Mouse (Mus musculus) left cerebral cortex, adult 18-20 months (tissue): ENCODE measurements around the gene Bpifa5. TPM values are rescaled to one million over a fixed set of nuclear protein-coding genes. Genes with fewer than 3 reads are reported as not detected.
"Not testable (repeated sequence)": the region's sequence is repeated elsewhere in the genome, so short reads cannot be mapped to it uniquely, and the experiment has no call there.

Experiments used
- DNase-seq, 2 experiments: peaks; one replicate each; pipeline ENCODE4 v3.0.0; 2021 to 2022; ENCODE audit warnings: low spot score in 2 of 2, mixed read lengths in 1 of 2
- long read RNA-seq, 2 experiments: library from polyadenylated mRNA; stranded (forward); transcript quantifications; one replicate each; pipeline ENCODE4 v2.0.0; 2021
- total RNA-seq, 2 experiments: library from RNA; stranded (reverse); gene quantifications; 2 replicates each; pipeline ENCODE4 v1.2.3; 2021

The Bpifa5 gene
- not detected for total RNA-seq
- long read RNA-seq, experiment 1 = 0 reads
- long read RNA-seq, experiment 2 = 0 reads

DNA sequence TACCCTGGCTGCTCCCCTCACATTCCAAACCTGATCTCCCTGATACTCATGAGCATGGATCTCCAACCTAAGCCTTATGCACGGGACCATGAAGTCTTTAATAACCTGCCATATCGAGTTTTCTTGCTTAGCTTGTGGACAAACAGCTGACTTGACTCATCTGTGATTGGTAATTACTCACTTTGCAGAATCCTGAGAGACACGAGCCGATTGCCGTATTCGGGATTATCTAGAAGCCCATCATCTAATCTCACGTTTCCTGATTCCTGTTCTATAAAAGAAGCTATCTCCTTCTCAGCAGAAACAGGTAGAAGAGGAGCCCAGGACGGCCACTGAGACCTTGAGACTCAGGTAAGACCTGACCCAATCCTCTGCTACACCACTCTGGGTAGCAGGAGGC lies at the start of gene Bpifa5:
Bpifa5 (plus strand) TSS at position 301 of the 400 bp plus-strand sequence.
- DNase-seq = no peak

GRCm38 (mm10) chr2:154117381-154117780 lies 45.0 kb upstream of the Bpifa5 start:
- no peak for DNase-seq

DNA sequence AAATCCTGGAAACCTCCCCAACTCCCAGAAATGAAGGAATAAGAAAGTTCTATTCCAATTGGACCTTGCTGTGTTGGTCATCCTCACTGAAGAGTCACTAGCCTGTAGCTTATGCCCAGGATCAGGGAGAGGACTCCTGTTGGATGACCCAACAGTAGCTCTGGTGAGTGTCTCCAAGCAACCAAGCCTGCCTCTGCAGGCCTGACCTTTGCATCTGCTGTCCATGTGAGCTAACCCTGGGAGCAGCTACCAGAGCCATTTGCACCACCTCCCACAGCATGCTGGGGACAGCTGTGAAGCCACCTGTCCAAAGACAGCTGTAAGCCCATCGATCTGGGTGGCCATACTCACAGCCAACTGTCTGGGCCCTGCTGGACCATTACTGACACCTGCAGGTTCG lies 32.3 kb upstream of the Bpifa5 start, which contains the start of gene Bpifa3:
Bpifa3 (plus strand) TSS at position 217 of the 400 bp plus-strand sequence.
- no peak for DNase-seq

DNA sequence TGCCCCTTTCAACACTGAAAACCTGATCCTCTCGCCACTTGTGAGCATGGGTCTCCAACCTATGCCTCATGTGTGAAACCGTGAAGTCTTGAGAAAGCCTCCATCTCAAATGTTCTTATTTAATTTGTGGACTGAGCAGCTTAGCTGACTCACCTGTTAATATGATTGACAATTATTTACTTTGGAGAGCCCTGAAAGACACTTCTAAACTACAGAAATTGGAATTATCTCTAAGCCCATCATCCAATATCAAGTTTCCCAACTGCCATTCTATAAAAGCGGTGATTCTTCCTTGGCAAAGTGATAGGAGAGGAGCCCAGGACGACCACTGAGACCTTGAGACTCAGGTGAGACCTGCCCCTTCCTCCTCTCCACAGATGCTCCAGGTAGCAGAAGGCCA lies 19.8 kb upstream of the Bpifa5 start, which contains the start of gene Bpifa1:
Bpifa1 (plus strand) TSS at position 301 of the 400 bp plus-strand sequence.
- DNase-seq = no peak

GRCm38 (mm10) chr2:154143735-154144134 lies 18.7 kb upstream of the Bpifa5 start:
- DNase-seq = no peak

DNA sequence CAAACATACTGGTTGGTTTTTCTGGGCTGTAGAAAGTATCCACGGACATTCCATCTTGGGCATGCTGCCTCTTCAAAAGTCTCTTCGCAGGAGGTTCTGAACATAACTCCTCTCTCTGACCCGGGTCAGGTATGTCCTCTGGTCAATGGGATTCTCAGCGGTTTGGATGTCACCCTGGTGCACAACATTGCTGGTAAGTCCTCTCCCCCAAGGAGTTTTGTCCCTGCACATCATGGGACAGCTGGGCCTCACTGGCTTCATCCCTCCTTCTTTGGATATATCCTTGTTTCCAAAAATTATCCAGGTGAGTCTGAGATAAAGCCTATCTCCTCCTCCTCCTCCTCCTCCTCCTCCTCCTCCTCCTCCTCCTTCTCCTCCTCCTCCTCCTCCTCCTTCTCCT lies 14.9 kb upstream of the Bpifa5 start:
- no peak for DNase-seq

- peak; percentile 26 to 63 for DNase-seq
Observed at GRCm38 (mm10) chr2:154158433-154158832, 4.0 kb upstream of the Bpifa5 start.

DNA sequence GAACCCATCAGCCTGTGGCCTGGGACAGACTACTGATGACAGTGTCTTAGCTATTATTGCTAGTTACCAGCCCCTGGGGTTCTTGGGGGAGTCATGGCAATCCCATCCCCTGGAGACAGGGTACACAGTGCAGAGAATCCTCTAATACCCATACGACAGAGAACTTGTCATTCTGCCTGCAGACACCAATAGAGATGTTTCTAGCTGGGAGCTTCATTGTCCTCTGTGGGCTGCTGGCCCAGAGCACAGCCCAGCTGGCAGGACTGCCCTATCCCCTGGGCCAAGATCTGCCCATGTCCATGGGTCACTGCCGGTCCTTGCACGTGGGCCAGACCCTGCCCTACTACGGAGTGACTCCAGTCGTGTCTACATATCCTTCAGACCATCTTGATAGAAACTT lies 899 bp downstream of the Bpifa5 start:
- DNase-seq = no peak

DNA sequence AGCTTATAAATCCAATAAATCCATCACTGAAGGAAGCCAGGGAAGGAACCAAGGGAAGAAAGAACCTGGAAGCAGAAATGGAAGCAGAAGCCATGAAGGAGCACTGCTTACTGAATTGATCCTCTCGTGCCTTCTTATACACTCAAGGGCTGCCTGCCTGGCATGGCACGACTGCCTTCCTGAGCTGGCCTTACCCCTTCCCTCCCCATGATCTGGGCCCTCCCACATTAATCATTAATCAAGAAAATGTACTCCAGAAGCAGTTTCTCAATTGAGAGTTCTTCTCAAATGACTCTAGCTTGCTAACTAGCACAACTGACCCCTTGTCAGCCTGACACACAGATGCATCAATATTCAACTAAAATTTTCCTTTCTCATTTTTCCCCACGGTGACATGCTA lies 6.8 kb downstream of the Bpifa5 start:
- no peak for DNase-seq

GRCm38 (mm10) chr2:154171621-154172020 lies 9.2 kb downstream of the Bpifa5 start:
- DNase-seq = no peak

DNA sequence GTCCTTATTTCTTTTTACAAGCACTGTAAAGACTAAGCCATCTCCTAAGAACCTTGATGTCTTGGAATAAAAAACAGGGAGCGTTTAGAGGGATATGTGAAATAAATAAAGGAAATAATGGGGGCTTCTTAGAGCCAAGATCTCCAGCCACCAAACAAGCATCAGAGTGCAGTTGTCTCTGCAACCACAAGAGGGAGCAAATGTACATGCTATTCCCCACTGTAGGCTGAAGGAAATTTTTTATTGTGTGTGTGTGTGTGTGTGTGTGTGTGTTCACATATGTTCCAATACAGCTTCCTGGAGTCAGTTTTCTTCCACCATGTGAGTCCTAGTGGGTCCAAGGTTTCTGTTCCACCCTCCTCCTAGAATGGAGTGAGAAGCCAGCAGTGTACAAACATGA lies 10.9 kb downstream of the Bpifa5 start:
- DNase-seq = peak; percentile 20 to 34

DNA sequence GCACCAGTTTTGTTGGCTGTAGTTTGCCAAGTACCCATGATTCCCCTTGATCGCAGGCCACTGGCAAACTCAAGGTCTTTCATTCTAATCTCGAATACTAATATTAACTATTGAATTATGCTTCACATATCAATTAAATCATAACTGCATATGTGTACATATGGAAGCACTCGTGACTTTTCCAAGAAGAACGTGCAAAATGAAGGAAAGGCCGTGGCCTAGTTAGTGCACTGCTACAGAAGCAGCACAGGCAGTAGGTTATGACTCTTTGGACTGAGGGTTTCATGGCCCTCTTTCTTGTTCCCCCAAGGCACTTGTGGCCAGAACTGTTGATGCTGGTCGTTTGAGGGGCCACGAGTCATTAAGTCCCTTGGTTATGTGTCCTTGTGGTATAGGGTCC lies 19.5 kb downstream of the Bpifa5 start:
- not testable (repeated sequence) for DNase-seq

- DNase-seq = peak; percentile 28 to 37
Observed at GRCm38 (mm10) chr2:154183061-154183460, 20.7 kb downstream of the Bpifa5 start.

DNA sequence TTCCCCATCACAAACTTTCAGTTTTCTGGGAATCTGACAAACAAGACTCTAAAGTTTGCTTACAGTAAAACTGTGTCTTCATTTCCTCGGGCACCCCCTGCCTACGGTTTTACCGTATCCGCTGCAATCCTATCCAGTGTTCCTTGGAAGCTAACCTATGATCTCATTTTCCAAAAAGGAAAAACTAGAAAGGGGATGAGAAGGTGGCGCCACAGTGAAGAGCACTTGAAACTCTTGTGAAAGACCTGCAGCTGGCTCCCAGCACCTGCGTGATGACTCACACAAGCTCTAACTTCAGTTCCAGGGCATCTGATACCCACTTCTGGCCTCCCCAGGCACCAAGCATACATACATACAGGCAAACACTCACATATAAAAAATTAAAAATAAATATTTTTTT lies 22.9 kb downstream of the Bpifa5 start:
- no peak for DNase-seq

GRCm38 (mm10) chr2:154185748-154186147 lies 23.3 kb downstream of the Bpifa5 start:
- DNase-seq = no peak

DNA sequence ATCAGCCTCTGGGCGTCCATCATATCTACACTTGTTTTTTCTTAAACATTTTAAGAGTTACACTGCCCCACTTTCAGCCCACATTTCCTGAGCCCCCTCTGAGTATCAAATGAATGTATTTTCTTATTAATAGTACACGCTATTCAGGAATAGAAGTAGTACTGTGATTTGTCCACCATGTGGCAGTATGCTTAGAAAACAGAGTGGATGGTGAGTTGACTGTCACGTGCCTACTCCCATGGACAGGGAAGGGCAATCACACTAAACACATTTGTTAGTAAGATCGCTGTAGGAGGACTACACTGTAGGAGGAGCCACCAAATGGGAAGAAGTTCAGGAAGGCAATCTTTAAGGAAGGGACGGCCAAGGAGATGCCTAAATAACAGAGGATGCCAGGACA lies 25.1 kb downstream of the Bpifa5 start:
- no peak for DNase-seq

DNA sequence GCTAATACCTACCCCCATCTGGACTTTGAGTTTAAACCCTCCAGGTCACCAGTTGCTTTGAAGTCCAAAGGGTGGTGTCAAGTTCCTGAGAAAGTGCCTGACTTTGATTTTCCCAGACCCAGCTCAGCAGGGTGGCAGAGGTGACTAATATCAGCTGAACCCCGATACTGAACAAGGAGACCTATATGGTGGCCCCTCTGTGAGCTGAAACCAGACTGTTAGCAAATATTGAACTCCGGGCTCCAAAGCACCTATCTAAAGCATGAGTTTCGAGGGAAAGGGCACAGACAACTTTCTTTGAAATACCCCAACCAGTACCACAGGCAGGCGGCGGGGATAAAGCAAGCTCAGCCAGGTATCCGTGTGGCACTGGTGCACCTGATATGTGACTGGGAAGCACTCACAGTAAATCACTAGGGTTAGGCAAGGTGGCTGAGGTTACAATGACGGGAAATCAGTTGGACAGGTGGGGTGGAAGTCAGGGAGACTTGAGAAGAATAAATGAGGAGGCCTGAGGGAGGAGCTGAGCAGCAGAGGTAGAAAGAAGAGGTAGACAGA lies 27.5 kb downstream of the Bpifa5 start:
- no peak for DNase-seq

- no peak for DNase-seq
Observed at GRCm38 (mm10) chr2:154190546-154191258, 28.3 kb downstream of the Bpifa5 start, which contains the start of gene Bpifb1. Gene Bpifb1, plus strand, starts transcription at chr2:154190818.

DNA sequence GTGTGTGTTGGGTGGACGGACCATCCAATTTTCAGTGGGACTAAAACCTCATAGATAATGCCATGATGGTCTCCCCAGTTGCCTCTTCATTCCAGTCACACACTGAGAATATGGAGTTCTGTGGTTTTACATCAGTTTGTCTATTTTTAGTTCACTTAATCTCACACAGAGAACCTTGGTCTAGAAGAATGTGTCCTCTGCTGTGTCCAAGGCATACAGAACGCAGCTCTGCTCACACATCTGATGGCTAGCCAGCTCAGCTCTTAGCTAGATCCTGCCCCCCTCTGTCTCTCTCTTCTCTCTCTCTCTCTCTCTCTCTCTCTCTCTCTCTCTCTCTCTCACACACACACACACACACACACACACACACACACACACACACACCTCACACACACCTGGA lies 29.7 kb downstream of the Bpifa5 start:
- DNase-seq = no peak

DNA sequence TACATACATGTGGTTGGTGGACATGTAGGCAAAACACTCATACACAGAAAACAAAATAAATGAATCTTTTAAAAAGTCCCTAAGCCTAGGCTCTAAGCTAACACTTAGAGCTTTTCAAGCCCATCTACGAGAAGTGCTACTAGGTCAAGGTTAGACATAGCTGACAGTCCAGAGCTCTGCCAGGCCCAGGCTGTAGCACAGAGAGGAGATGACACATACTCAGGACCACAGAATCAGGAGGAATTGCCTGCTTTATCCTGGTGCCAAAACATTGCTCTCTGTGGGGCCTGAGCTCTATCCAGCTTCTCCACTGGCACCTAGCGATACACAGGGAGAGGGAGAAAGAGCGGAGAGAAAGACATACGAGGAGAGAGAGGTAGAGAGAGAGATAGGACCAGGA lies 30.7 kb downstream of the Bpifa5 start:
- no peak for DNase-seq

- no peak for DNase-seq
Observed at GRCm38 (mm10) chr2:154193994-154194504, 31.6 kb downstream of the Bpifa5 start.

- no peak for DNase-seq
Observed at GRCm38 (mm10) chr2:154197036-154197435, 34.6 kb downstream of the Bpifa5 start.
